Mouse (Mus musculus): Measurements from ENCODE around the gene Gnaq. TPM values are rescaled to one million over a fixed set of nuclear protein-coding genes. Genes with fewer than 3 reads are reported as not detected.
A peak's percentile ranks its signal among the peaks of the same experiment; 100 is the strongest.

Gene Gnaq
- total RNA-seq, 1 experiment, result 17.8 TPM

DNA sequence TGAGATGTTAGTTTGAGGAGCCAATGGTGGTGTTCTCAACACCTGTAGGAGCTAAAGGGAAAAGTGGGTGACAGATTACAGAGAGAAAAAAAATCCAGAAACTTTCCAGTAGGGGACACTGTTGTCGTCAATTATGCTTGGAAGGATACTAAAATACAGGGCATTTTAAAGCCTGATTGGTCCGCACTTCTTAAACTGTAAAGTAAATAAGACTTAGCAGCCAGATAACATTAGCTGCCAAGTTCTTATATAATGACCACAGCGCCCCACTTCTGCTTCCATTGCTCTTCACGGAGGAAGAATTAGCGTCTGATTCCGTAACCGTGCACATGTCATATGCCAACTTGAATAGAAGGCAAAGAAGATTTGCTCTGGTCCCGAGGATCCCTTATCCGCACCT lies 302.2 kb downstream of the Gnaq start:
- H3K9me3 ChIP-seq (ENCODE audit: control insufficient read depth, insufficient read depth, low read depth, low read length), result no peaks in the 10 kb centered on the region
- no peak overlapping the region for H3K9ac ChIP-seq (ENCODE audit: insufficient read depth, low read depth, low read length, poor library complexity, severe bottlenecking)
- in situ Hi-C loops (cut with MboI; ENCODE audit: low sequenced_read_pairs in 2 of 2, unreplicated experiment in 2 of 2), result no loop called here
- DNase-seq (ENCODE audit: low read depth, low spot score), result no peak
- H3K4me1 ChIP-seq (ENCODE audit: control insufficient read depth in 2 of 2, insufficient read depth in 2 of 2, low read length in 2 of 2, poor library complexity in 1 of 2), result peaks cover 2 to 7% of the 10 kb centered on the region in 2 experiments; a peak in 2 of 4 replicates
- H3K4me3 ChIP-seq (ENCODE audit: insufficient read depth in 1 of 2, low read depth in 1 of 2, low read length in 2 of 2, poor library complexity in 1 of 2, severe bottlenecking in 1 of 2), result peak overlapping the region in 1 of 2 experiments; percentile 63; a peak in 2 of 4 replicates
- no peak overlapping the region for H3K27ac ChIP-seq (ENCODE audit: insufficient read depth, low read depth, low read length, poor library complexity, severe bottlenecking)
- no peaks in the 10 kb centered on the region for H3K36me3 ChIP-seq (ENCODE audit: control insufficient read depth, insufficient read depth, low read length, poor library complexity, severe bottlenecking)
- TF ChIP-seq MAFK (IDR thresholded peaks at IDR 0.05; ENCODE audit: insufficient read depth, low read depth, low read length) (no peak), CHD2 (IDR thresholded peaks at IDR 0.05; ENCODE audit: low read depth, low read length) (no peak), ZC3H11A (IDR thresholded peaks at IDR 0.05; ENCODE audit: borderline replicate concordance, low read depth, low read length) (no peak), HCFC1 (IDR thresholded peaks at IDR 0.05; ENCODE audit: borderline replicate concordance, insufficient read depth, low read length) (no peak), ZNF384 (IDR thresholded peaks at IDR 0.05; ENCODE audit: low read depth, low read length) (no peak)

DNA sequence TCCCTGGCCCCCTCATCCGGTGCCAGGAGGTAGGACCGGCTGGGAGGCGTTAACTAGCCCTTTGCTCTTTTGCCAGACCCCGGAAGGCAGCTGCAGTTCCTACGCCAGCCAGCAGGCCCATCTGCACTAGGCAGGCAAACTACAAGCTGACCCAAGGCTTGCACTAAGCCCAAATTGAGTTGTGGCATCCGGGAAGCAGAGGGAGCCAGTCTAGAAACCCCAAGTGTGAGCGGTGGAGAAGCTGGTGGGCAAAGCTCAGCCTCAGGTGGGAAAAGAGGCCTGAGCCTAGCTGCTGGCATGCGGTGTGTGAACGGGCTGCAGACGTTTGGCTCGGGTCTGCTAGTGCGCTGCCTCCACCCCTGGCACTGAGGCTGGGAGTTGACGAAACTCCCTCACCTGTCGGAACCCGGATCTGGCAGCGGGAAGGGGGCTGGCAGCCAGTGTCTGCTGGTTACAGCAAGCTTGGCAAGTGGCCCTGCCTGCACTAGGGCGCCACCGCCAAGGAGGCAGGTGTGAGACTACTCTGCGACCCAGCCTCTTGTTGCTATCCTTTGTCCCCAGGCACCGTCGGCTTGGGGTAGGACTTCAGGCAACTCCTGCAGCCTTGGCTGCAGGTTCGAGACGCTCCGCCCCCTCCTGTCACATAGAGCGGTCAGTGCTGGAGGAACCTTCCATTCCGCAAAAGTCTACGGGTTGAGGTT lies 303.1 kb downstream of the Gnaq start, which contains the start of gene Gna14:
Gene Gna14 (plus strand): TSS at position 232 of the 701 bp plus-strand sequence.
- Histone ChIP-seq H3K4me1 (ENCODE audit: control insufficient read depth in 2 of 2, insufficient read depth in 2 of 2, low read length in 2 of 2, poor library complexity in 1 of 2) (peaks cover 2 to 7% of the 10 kb centered on the region in 2 experiments; a peak in 2 of 4 replicates), H3K4me3 (ENCODE audit: insufficient read depth in 1 of 2, low read depth in 1 of 2, low read length in 2 of 2, poor library complexity in 1 of 2, severe bottlenecking in 1 of 2) (peak within 1 kb of the TSS; percentile 54 to 63), H3K9ac (ENCODE audit: insufficient read depth, low read depth, low read length, poor library complexity, severe bottlenecking) (peak within 1 kb of the TSS; percentile 53), H3K27ac (ENCODE audit: insufficient read depth, low read depth, low read length, poor library complexity, severe bottlenecking) (no peak within 1 kb of the TSS), H3K9me3 (ENCODE audit: control insufficient read depth, insufficient read depth, low read depth, low read length) (no peaks in the 10 kb centered on the region), H3K36me3 (ENCODE audit: control insufficient read depth, insufficient read depth, low read length, poor library complexity, severe bottlenecking) (no peaks in the 10 kb centered on the region)
- in situ Hi-C loops (cut with MboI; ENCODE audit: low sequenced_read_pairs in 2 of 2, unreplicated experiment in 2 of 2), result no loop called here
- DNase-seq (ENCODE audit: low read depth, low spot score), result no peak
- TF ChIP-seq CHD2 (IDR thresholded peaks at IDR 0.05; ENCODE audit: low read depth, low read length) (no peak), MAFK (IDR thresholded peaks at IDR 0.05; ENCODE audit: insufficient read depth, low read depth, low read length) (no peak), HCFC1 (IDR thresholded peaks at IDR 0.05; ENCODE audit: borderline replicate concordance, insufficient read depth, low read length) (no peak)

DNA sequence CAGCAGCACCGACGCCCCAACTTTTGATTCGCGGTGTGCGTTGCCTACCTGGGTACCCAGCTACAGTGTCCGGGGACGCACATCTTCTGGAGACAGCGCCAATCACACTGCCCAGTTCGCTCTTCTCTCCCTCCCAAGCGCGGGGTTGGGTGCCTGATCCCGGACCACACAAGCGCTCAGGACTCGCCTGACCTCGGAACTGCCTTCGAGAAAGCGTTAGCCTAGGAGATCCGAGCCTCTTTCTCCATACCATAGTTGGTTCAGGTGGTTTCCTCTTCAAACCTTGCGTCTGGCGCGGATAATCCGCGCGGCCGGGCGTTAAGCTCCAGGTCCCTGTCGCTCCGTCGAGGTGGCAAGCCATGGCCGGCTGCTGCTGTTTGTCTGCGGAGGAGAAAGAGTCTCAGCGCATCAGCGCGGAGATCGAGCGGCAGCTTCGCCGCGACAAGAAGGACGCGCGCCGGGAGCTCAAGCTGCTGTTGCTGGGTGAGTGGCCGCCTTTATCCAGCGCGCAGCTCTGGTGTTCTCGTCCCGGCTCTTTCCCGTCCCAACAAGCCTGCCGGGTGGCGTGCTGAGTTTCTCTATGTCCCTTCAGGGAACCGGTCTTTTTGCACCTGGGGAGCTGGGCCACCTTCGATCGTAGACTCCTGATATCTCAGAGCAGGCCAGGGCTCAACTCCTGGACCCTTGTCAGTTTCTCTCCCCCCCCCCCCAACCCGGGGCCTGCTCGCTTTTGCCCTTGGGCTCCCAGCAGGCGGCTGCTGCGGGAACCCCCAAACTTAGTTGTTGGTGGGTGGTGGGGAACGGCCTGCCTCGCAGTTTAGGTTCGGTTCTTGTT lies 303.9 kb downstream of the Gnaq start:
- Histone ChIP-seq H3K9ac (ENCODE audit: insufficient read depth, low read depth, low read length, poor library complexity, severe bottlenecking) (peak overlapping the region; percentile 53), H3K36me3 (ENCODE audit: control insufficient read depth, insufficient read depth, low read length, poor library complexity, severe bottlenecking) (no peaks in the 10 kb centered on the region), H3K4me3 (ENCODE audit: insufficient read depth in 1 of 2, low read depth in 1 of 2, low read length in 2 of 2, poor library complexity in 1 of 2, severe bottlenecking in 1 of 2) (peak overlapping the region; percentile 54 to 63), H3K4me1 (ENCODE audit: control insufficient read depth in 2 of 2, insufficient read depth in 2 of 2, low read length in 2 of 2, poor library complexity in 1 of 2) (peaks cover 2 to 7% of the 10 kb centered on the region in 2 experiments; a peak in 2 of 4 replicates), H3K9me3 (ENCODE audit: control insufficient read depth, insufficient read depth, low read depth, low read length) (no peaks in the 10 kb centered on the region), H3K27ac (ENCODE audit: insufficient read depth, low read depth, low read length, poor library complexity, severe bottlenecking) (no peak overlapping the region)
- TF ChIP-seq ZC3H11A (IDR thresholded peaks at IDR 0.05; ENCODE audit: borderline replicate concordance, low read depth, low read length), result no peak
- in situ Hi-C loops (cut with MboI; ENCODE audit: low sequenced_read_pairs in 2 of 2, unreplicated experiment in 2 of 2), result no loop called here
- no peak for DNase-seq (ENCODE audit: low read depth, low spot score)

Other genes with a start within 250 kb of the Gnaq start
- gene Psat1, start 185.5 kb upstream of the Gnaq start, total RNA-seq (2012; rRNA removed), result 183 and 203 TPM in 2 replicates
- 19.5 and 20.5 TPM in 2 replicates for gene Cep78, start 147.8 kb upstream of the Gnaq start, total RNA-seq (2012; rRNA removed)

Data from ES-E14 (cell line).